Mouse (Mus musculus) C2C12 (cell line): ENCODE data around the gene Tex13c3.

Experiments
- CEBPB ChIP-seq: IDR thresholded peaks from one replicate; pipeline ENCODE4 v1.6.1; 2011; ENCODE audit warnings: low read depth, mild to moderate bottlenecking, control low read depth, moderate library complexity
- CTCF ChIP-seq: IDR thresholded peaks from one replicate; pipeline ENCODE4 v1.5.1; 2011; ENCODE audit not compliant: control insufficient read depth, insufficient read depth, insufficient read length
- FOSL1 ChIP-seq: IDR thresholded peaks from one replicate; pipeline ENCODE4 v1.8.0; 2011; ENCODE audit warnings: mild to moderate bottlenecking, low read length; ENCODE audit not compliant: poor library complexity, insufficient read depth, severe bottlenecking
- MAX ChIP-seq: IDR thresholded peaks from one replicate; pipeline ENCODE4 v1.6.1; 2011; ENCODE audit warnings: mild to moderate bottlenecking, control low read depth
- MYOD1 ChIP-seq: IDR thresholded peaks from one replicate; pipeline ENCODE4 v1.6.1; 2011; ENCODE audit warnings: low read depth; ENCODE audit not compliant: control insufficient read depth, insufficient read length
- MYOG ChIP-seq: IDR thresholded peaks from one replicate; pipeline ENCODE4 v1.6.1; 2011; ENCODE audit not compliant: control insufficient read depth, insufficient read length; ENCODE audit errors: extremely low read depth
- USF1 ChIP-seq: IDR thresholded peaks from one replicate; pipeline ENCODE4 v1.6.1; 2011; ENCODE audit warnings: low read depth, mild to moderate bottlenecking, control low read depth, moderate library complexity

DNA sequence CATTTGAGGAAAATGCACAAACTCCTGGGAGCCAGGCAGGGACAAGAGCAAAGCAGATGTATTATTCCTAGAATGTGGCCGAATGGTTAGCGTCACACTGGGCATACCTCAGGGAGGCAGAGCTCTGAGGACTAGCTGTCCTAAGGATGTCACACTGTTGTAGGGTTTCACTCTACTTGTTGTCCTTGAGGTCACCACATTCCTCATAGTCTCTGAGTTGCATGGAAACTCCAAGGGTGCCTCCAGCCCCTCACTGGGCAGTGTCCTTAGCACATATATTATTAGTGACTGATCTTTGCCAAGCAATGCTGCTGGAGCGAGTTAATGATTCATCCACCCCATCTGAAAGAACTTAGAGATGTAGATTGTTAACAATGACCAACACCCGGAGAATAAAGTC, 8.6 kb upstream of the Tex13c3 start:
- TF ChIP-seq USF1 (no peak), CTCF (no peak), MYOD1 (no peak), CEBPB (no peak), MAX (no peak), MYOG (no peak), FOSL1 (no peak)
